Mouse (Mus musculus) embryonic stem cell, embryonic (primary cell): ENCODE results near the gene Suclg1.

ENCODE experiments used
- CTCF ChIA-PET, 4 experiments: fragments of 300-600 bp in 2 of 4; fragments of 350-600 bp in 2 of 4; sonication (Branson Sonifier 250); formaldehyde crosslinking; loops; one replicate each; lab custom pipeline; 2022; ENCODE audit warnings: inconsistent platforms in 2 of 4; lab: Charles Lee
- POLR2A ChIA-PET, 4 experiments: fragments of 300-600 bp in 2 of 4; fragments of 350-600 bp in 2 of 4; sonication (Branson Sonifier 250); formaldehyde crosslinking; loops; one replicate each; lab custom pipeline; 2022; ENCODE audit warnings: antibody characterized with exemption in 4 of 4, inconsistent platforms in 1 of 4; lab: Charles Lee

The Suclg1 gene

DNA sequence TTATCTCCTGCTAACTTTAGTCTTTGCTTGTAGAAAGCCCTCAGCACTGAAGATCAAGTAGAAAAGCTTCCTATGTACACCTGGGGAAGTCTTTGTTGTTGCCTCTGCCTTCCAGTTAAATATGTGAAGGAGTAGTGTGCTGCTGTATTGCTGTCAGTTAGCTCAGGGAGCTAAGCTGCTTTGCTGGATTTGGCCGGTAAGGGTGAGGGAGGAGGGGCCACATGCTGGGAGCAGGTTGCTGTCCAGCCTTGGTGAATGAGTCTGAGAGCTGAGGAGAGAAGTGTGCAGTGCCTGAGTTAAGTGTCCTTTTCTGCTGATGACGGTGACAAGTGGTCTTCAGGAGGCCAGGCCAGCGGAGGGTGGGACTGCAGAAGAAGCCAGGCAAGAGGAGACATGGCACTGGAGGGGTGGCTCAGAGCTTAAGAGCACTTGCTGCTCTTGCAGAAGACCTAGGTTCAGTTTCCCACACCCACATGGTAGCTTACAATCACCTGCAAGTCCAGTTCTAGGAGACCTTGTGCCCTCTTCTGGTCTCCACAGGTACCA is 23.4 kb downstream of the Suclg1 start:
- POLR2A ChIA-PET, result interaction anchor here in 1 of 4 experiments (1.3 kb wide), 1 partner anchor 14 kb away, joined by 4 read pairs; no protein-coding TSS in a partner anchor

DNA sequence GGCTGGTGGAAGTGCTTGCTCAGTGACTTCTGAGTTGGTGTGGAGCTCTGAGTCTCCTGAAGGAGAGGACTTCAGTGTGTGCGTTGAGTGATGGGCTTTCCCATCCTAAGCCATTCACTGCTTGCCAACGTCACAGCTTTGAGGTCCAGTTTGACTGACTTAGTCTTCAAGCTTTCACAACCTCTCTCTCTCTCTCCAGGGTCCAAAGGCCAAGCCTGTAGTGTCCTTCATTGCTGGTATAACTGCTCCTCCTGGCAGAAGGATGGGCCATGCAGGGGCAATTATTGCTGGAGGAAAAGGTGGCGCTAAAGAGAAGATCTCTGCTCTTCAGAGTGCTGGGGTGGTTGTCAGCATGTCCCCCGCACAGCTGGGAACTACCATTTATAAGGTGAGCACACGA is 26.8 kb downstream of the Suclg1 start:
- CTCF ChIA-PET, result interaction anchor here in 1 of 4 experiments (0.6 kb wide), 1 partner anchor 10 kb away, joined by 3 read pairs; no protein-coding TSS in a partner anchor
- POLR2A ChIA-PET, result no interaction called here

More for the DNA sequence above, 23.4 kb downstream of the Suclg1 start:
- CTCF ChIA-PET, result no interaction called here

DNA sequence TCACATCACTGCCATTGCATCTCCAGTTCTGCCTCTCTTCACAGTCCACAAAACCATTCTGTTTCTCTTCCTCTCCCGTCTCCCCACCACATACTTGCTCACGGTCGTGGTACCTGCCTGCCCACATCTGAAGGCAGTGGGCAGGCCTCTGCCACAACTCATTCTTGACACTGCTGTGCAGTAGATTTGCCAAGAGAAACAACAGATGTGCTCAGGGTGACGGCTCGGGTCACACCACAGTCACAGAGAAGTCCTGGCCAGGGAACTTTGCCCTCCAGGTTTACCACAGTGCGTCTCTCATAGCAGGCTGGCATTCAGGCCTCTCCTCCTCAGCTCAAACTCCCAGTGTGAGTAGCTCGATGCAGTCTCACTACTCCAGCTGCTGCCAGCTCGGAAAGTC is 31.5 kb downstream of the Suclg1 start:
- ChIA-PET CTCF (interaction anchor here in 2 of 4 experiments (0.6 kb wide), 2 partner anchors 33 to 96 kb away, joined by 3 read pairs; no protein-coding TSS in a partner anchor), POLR2A (no interaction called here)

DNA sequence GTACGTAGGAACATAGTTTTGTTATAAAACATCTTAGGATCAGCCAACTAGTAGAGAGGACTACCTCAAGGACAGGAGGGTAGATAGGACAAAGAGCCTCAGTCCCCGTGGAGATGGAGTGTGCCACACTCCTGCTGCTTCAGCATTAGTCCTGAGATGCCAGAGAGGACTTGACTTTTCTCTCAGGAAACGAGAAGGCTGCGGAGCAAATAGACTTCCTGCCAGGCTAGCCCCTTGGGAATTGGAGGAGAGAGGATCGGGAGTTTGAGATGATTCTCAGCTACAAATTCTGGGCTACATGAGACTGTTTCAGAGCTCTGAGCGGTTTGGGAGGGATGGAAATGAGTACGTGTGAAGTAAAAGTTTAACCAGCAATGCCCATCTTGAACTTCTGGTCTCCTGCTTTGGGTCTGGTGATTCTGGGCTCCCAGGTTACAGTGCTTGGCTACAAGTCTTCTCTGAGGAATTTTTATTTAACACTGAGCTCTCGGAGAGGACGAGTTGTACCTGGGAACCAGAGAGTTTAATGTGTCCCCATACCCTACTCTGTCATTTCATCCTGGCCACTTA is 32.4 kb downstream of the Suclg1 start:
- POLR2A ChIA-PET, result interaction anchor here in 1 of 4 experiments (0.8 kb wide), 1 partner anchor 23 kb away, joined by 3 read pairs; no protein-coding TSS in a partner anchor

DNA sequence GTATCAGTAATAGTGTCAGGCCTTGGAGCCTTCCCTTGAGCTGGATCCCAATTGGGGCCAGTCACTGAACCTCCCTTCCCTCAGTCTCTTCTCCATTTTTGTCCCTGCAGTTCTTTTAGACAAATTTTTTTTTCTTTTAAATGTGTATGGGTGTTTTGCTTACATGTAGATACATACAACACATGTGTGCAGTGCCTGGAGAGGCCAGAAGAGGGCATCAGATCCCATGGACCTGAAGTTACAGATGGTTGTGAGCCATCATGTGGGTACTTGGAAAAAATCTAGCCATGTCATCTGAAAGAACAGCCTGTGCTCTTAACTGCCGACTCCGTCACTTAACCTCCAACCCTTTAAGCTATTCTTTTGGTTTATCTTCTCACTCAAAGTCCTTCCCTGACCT is 38.1 kb downstream of the Suclg1 start:
- ChIA-PET POLR2A (no interaction called here), CTCF (interaction anchor here in 1 of 4 experiments (0.7 kb wide), 1 partner anchor 10 kb away, joined by 3 read pairs; no protein-coding TSS in a partner anchor)

More for the DNA sequence above, 32.4 kb downstream of the Suclg1 start:
- CTCF ChIA-PET, result no interaction called here

DNA sequence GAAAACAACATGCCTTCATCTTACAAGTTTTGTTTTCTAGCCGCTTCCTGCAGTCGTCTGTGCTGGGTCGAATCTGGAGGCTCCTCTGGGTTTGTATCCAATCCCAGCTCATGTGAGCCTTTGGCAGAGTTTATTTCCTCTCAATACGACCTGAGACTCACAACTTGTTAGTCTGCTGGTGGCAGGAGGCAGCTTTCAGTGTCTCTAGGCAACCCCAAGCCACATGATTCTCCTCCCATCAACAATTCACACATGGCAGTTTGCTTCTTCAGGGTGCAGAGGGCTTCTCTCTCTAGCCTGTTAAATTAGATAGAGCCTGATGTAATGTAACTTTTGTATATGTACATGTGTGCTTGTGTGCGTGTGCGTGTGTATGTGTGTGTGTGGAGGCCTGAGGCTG is 58.7 kb downstream of the Suclg1 start:
- ChIA-PET CTCF (interaction anchor here in 1 of 4 experiments (0.6 kb wide), 1 partner anchor 659 kb away, joined by 4 read pairs; no protein-coding TSS in a partner anchor), POLR2A (no interaction called here)

DNA sequence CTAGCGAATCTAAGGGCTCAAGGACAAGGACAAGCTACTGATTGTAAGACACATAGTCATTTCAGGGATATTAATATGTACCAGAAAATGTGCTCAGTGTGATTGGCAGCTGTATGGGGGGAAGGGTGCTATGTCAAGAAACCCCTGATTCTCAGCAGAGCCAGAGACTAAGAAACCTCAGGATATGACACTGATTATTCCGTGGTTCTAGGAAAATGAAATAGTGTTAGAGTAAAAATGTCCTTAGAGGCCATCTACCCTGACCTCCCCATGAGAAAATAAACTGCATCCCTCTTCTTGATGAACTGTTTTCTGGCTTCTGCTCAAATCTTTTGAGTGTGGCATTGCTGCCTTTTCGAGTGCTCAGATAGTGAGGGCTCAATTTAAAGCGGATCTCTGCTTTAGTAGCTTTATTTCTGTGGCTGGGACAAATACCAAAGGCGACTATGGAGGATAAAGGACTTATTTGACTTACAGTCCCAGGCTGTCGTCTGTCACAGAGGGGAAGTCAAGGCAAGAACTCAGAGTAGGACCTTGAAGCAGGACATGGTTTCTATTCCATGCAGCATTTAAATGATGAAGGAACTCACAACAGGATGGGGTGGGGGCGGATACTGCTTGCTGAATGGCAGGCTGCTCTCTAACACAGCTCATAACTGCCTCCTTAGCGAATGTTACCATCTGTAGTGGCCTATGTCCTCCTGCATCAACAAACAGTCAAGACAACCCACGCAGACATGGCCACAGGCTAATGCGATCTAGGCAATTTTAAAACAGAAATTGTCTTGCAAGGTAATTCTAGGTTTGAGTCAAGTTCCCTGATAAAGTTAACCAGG is 60.7 kb downstream of the Suclg1 start:
- ChIA-PET POLR2A (interaction anchor here in 2 of 4 experiments (0.5 kb wide), 2 partner anchors 511 to 591 kb away, joined by 3 read pairs; no protein-coding TSS in a partner anchor), CTCF (no interaction called here)

DNA sequence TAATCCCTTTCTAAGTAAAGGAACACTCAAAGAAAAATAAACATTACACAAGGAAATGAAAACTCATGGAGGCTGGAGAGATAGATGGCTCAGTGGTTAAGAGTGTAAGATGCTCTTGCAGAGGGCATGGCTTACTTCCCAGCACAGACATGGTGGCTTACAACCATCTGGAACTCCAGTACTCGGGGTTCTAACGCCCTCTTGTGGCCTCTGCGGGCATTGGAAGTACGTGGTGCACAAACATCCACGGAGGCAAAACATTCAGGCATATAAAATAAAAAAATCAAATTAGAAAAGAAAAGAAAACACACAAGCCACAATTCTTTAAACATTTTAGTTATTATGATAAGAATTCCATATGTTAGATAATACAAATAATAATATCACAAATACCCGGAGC is 63.2 kb downstream of the Suclg1 start:
- ChIA-PET POLR2A (interaction anchor here in 2 of 4 experiments (0.6 kb wide), 2 partner anchors 8 to 14 kb away, joined by 3 read pairs; no protein-coding TSS in a partner anchor), CTCF (interaction anchor here in 3 of 4 experiments (0.7 to 1.0 kb wide), 3 partner anchors 26 to 327 kb away, joined by 3 read pairs; no protein-coding TSS in a partner anchor)

DNA sequence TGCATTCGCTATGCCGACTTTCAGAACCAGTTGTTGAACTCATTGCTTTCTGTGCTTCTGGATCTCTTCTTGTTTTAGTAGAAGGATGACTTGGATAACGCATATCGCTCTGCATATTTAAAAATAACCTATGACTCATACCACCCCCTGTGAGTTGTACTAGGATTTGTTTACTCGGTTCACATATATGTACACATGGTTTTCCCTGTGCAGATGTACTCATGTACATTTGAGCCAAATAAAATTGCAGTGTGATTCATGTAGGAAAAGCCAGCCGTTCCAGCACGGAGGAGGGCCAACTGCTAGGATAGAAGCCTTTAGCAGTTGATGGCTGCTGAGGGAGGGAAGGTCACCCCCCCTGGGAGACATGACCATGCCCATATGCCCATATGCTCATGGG is 63.6 kb downstream of the Suclg1 start:
- POLR2A ChIA-PET, result interaction anchor here in 1 of 4 experiments (0.6 kb wide), 1 partner anchor 9 kb away, joined by 3 read pairs; no protein-coding TSS in a partner anchor

DNA sequence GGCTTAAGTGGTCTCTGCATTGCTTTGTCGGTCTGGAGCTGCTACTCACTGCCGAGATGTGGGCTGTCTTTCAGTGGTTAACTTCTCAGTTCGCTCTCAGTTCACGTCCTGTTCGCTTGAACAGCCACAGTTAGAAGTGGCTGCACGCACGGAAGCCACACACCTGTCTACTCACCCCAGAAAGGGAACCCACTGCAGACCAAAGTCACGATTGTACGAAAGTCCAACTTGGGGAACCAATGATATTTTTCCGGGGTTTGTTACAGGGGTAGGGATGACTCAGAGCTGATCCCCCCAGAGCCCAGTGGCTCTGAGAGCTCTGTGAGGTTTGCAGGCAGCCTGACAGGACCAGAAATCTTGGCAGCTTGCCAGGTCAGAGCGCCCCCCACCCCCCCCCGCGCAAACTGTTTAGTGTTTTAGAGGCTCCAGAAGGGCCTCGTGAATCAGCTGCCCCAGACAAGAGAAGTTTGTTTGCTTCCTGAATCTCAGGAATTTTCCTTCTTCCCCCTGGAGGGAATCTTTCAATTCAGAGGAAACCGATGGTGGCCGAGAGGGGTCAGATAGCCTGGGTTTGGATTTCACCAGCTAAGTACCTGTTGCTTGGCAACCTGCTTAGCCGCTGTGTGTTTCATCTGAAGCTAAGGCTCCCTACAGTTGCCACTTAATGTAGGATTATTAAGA is 66.9 kb downstream of the Suclg1 start:
- POLR2A ChIA-PET, result interaction anchor here in 1 of 4 experiments (0.7 to 1.6 kb wide), 3 partner anchors 11 to 358 kb away, joined by 3 to 4 read pairs (median 4); no protein-coding TSS in a partner anchor
- CTCF ChIA-PET, result interaction anchor here in 2 of 4 experiments (0.5 to 0.6 kb wide), 2 partner anchors 28 to 143 kb away, joined by 3 to 4 read pairs; no protein-coding TSS in a partner anchor

More for the DNA sequence above, 63.6 kb downstream of the Suclg1 start:
- CTCF ChIA-PET, result interaction anchor here in 1 of 4 experiments (0.7 kb wide), 1 partner anchor 269 kb away, joined by 3 read pairs; no protein-coding TSS in a partner anchor

DNA sequence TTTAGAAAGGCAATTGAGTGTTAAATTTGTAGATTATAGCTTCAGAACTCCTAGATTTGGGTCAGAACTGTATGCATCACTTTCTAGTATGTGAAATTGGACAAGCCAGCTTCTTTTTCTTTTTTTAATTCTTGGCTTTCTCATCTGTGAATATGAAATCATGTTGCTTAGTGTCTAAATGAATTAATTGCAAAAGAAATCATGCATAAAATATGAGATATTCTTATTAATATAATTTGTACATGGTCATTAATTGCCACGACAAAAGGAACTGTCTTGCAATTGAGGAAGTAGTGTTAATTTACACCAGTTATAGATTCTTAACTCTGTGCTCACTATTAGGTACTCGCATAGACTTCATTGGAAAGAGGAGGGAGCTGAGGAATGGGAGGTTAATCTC is 74.1 kb downstream of the Suclg1 start:
- POLR2A ChIA-PET, result interaction anchor here in 1 of 4 experiments (0.5 kb wide), 1 partner anchor 135 kb away, joined by 4 read pairs; no protein-coding TSS in a partner anchor
- CTCF ChIA-PET, result no interaction called here
